Mouse (Mus musculus) heart, adult 8-10 months (tissue): ENCODE measurements around the gene Flt3. TPM values are rescaled to one million over a fixed set of nuclear protein-coding genes. Genes with fewer than 3 reads are reported as not detected.

Source experiments
- DNase-seq: peaks from one replicate; pipeline ENCODE4 v3.0.0; 2022; ENCODE audit warnings: low spot score
- total RNA-seq, 4 experiments: library from RNA; stranded (reverse); gene quantifications; 2 replicates each; pipeline ENCODE4 v1.2.4; 2022

Flt3 gene
- total RNA-seq, 4 experiments from 2014 or later, result 0.17 TPM; not detected in 3

GRCm38 (mm10) chr5:147354161-147354780 is 46.0 kb downstream of the Flt3 start:
- no peak for DNase-seq

- DNase-seq, result no peak
Observed at GRCm38 (mm10) chr5:147351931-147352330, 48.4 kb downstream of the Flt3 start.

GRCm38 (mm10) chr5:147345981-147346380 is 54.3 kb downstream of the Flt3 start:
- DNase-seq, result no peak

- DNase-seq, result no peak
Observed at GRCm38 (mm10) chr5:147343904-147344303, 56.4 kb downstream of the Flt3 start.

- no peak for DNase-seq
Observed at GRCm38 (mm10) chr5:147342901-147343300, 57.4 kb downstream of the Flt3 start.

- no peak for DNase-seq
Observed at GRCm38 (mm10) chr5:147340741-147341414, 59.4 kb downstream of the Flt3 start.

GRCm38 (mm10) chr5:147339560-147339959 is 60.7 kb downstream of the Flt3 start:
- DNase-seq, result no peak

GRCm38 (mm10) chr5:147338967-147339366 is 61.3 kb downstream of the Flt3 start:
- no peak for DNase-seq

- no peak for DNase-seq
Observed at GRCm38 (mm10) chr5:147332711-147333110, 67.6 kb downstream of the Flt3 start.

GRCm38 (mm10) chr5:147331547-147331946 is 68.7 kb downstream of the Flt3 start:
- DNase-seq, result peak; percentile 17

- DNase-seq, result no peak
Observed at GRCm38 (mm10) chr5:147329946-147330345, 70.3 kb downstream of the Flt3 start.

GRCm38 (mm10) chr5:147327636-147328035 is 72.7 kb downstream of the Flt3 start:
- no peak for DNase-seq

GRCm38 (mm10) chr5:147325931-147326330 is 74.4 kb downstream of the Flt3 start:
- no peak for DNase-seq

GRCm38 (mm10) chr5:147323237-147323917 is 76.9 kb downstream of the Flt3 start:
- DNase-seq, result peak; percentile 53

GRCm38 (mm10) chr5:147322183-147322582 is 78.1 kb downstream of the Flt3 start, which contains the start of gene Urad:
Urad (minus strand) TSS chr5:147322440.
- no peak for DNase-seq

- DNase-seq, result peak; percentile 44
Observed at GRCm38 (mm10) chr5:147319653-147320052, 80.6 kb downstream of the Flt3 start.

GRCm38 (mm10) chr5:147317991-147318390 is 82.3 kb downstream of the Flt3 start:
- no peak for DNase-seq

- DNase-seq, result no peak
Observed at GRCm38 (mm10) chr5:147317321-147317720, 83.0 kb downstream of the Flt3 start.

GRCm38 (mm10) chr5:147315432-147316075 is 84.7 kb downstream of the Flt3 start:
- DNase-seq, result no peak

- no peak for DNase-seq
Observed at GRCm38 (mm10) chr5:147314646-147315431, 85.5 kb downstream of the Flt3 start.
